Comparison of ENCODE assay signal across 34 mouse cellular contexts in the genomic region with DNA sequence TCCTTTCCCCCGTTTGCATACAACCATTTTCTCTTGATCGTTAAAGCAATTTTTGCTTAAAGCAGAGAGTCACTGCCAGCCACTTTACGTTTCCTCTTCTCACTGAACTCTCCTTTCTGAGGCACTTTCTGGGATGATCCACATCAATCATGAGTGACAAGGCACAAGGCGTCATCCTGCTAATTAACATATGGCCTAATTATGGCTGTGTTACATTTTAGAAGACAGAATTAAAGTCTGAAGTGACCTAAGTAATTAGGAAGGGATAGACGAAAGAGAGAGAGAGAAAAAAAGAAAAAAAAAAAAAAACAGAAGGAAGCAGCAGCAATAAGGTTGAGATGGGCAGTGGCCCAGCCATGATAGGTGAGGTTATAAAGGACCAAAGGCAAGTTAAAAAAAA. TPM values are rescaled to one million over a fixed set of nuclear protein-coding genes. Genes with fewer than 3 reads are reported as not detected.
DNase-seq lines count a peak whose midpoint lies in the region; ATAC-seq and TF ChIP-seq lines count a peak whose summit lies in the region.
"Had no signal": no experiment of that assay in that cellular context is flagged by ENCODE, and none has a peak within 500 bp of the region (broad histone marks: within the 10 kb centered on the region; RNA-seq: fewer than 3 reads in every experiment).

Gene Frmpd4, minus strand, starts transcription at position 101 of the 400 bp plus-strand sequence.

- intact Hi-C loops in left cerebral cortex, adult 2 months (cut with DNase I) = no loop called here
- intact Hi-C loops in left cerebral cortex, postnatal 14 days (cut with DNase I) = no loop called here

- TF ChIP-seq CTCF in left cerebral cortex, adult 2 months (IDR thresholded peaks at IDR 0.05) = no peak
- TF ChIP-seq CTCF in midbrain, postnatal 0 days (IDR thresholded peaks at IDR 0.05) = no peak

- H3K27me3 ChIP-seq in midbrain, postnatal 0 days (ENCODE audit: insufficient read depth, low read length) = no peaks in the 10 kb centered on the region; the same call in 1 of the 2 replicates

- no peak within 1 kb of the TSS for H3K9ac ChIP-seq in midbrain, postnatal 0 days (replicated peaks; ENCODE audit: low read length, poor library complexity, severe bottlenecking)
- H3K9ac ChIP-seq: embryonic facial prominence, embryonic 12.5 days; hindbrain, embryonic 15.5 days; kidney, embryonic 15.5 days; liver, embryonic 14.5 days had no signal

- no peaks in the 10 kb centered on the region for H3K4me1 ChIP-seq in midbrain, postnatal 0 days (ENCODE audit: insufficient read depth, low read length)
- H3K4me1 ChIP-seq: embryonic facial prominence, embryonic 12.5 days; forebrain, embryonic 10.5 days; hindbrain, embryonic 10.5 days; hindbrain, embryonic 15.5 days; kidney, embryonic 15.5 days had no signal

- H3K9me3 ChIP-seq in midbrain, postnatal 0 days (ENCODE audit: low read length) = no peaks in the 10 kb centered on the region
- H3K9me3 ChIP-seq: embryonic facial prominence, embryonic 12.5 days; forebrain, embryonic 10.5 days; G1E; hindbrain, embryonic 10.5 days; hindbrain, embryonic 15.5 days; kidney, embryonic 15.5 days had no signal

- WGBS in midbrain, postnatal 0 days = 79% methylated on average over 5 of the region's 5 CpGs

- H3K36me3 ChIP-seq in midbrain, postnatal 0 days (ENCODE audit: insufficient read depth, low read length) = no peaks in the 10 kb centered on the region
- H3K36me3 ChIP-seq: embryonic facial prominence, embryonic 12.5 days; forebrain, embryonic 10.5 days; G1E; hindbrain, embryonic 10.5 days; hindbrain, embryonic 15.5 days; kidney, embryonic 15.5 days had no signal

- no peak within 1 kb of the TSS for H3K4me3 ChIP-seq in left cerebral cortex, adult 2 months
- H3K4me3 ChIP-seq in midbrain, postnatal 0 days (ENCODE audit: low read depth, low read length) = no peak within 1 kb of the TSS
- H3K4me3 ChIP-seq: embryonic facial prominence, embryonic 12.5 days; forebrain, embryonic 10.5 days; hindbrain, embryonic 10.5 days; hindbrain, embryonic 15.5 days; kidney, embryonic 15.5 days had no signal

- no peak within 1 kb of the TSS for H3K27ac ChIP-seq in left cerebral cortex, adult 2 months
- H3K27ac ChIP-seq in midbrain, postnatal 0 days (ENCODE audit: low read depth, low read length) = no peak within 1 kb of the TSS
- H3K27ac ChIP-seq: embryonic facial prominence, embryonic 12.5 days; forebrain, embryonic 10.5 days; hindbrain, embryonic 10.5 days; hindbrain, embryonic 15.5 days; kidney, embryonic 15.5 days; liver, embryonic 14.5 days; macrophage had no signal

- no peak for ATAC-seq in erythroblast, adult 5-6 weeks (replicated peaks; ENCODE audit: low FRiP score, poor library complexity, severe bottlenecking)
- ATAC-seq in midbrain, postnatal 0 days (ENCODE audit: low FRiP score) = no peak
- ATAC-seq: forebrain, embryonic 16.5 days; inflammation-experienced regulatory T-cells, adult 6 months had no signal

- no peak within 1 kb of the TSS for H3K4me2 ChIP-seq in midbrain, postnatal 0 days (ENCODE audit: low read depth, low read length, poor library complexity, severe bottlenecking)
- H3K4me2 ChIP-seq: embryonic facial prominence, embryonic 12.5 days; hindbrain, embryonic 15.5 days; kidney, embryonic 15.5 days had no signal

- DNase-seq in frontal cortex, adult 2 months (ENCODE audit: extremely low spot score in 1 of 2, low spot score in 1 of 2) = no peak
- no peak for DNase-seq in frontal cortex, postnatal 10 days (ENCODE audit: low spot score in 2 of 2)
- DNase-seq in left cerebral cortex, adult 2 months (ENCODE audit: extremely low spot score in 1 of 2, low spot score in 2 of 2) = no peak
- no peak for DNase-seq in left cerebral cortex, adult 9 months (ENCODE audit: low spot score in 2 of 2)
- DNase-seq in left cerebral cortex, postnatal 14 days (ENCODE audit: low spot score in 2 of 2) = no peak
- no peak for DNase-seq in midbrain, postnatal 0 days (ENCODE audit: low spot score)
- DNase-seq: adrenal gland, adult 8-10 months; cerebellum, adult 8-10 months; cerebellum, postnatal 25 days; embryo, embryonic 11 days; gastrocnemius, postnatal 14 days; heart, postnatal 14 days; kidney, adult 18-20 months; kidney, postnatal 25 days; liver; lung, adult 2 months; lung, postnatal 10 days; midbrain, embryonic 14.5 days; right cerebral cortex, postnatal 25 days; thymus, postnatal 25 days had no signal

RNA-seq across cellular contexts. Expression of gene Frmpd4, which starts in this region (rescaled TPM):
- 14.9 and 15.4 TPM in 2 replicates for polyA plus RNA-seq in frontal cortex, adult 2 months (2012; rRNA removed)
- total RNA-seq in left cerebral cortex, adult 2 months (2021) = 10 to 100 TPM; 42.3 to 47.8 TPM
- total RNA-seq in left cerebral cortex, postnatal 14 days (2021) = 10 to 100 TPM; 40.0 to 42.7 TPM
- not detected in 2 replicates for total RNA-seq in erythroblast, adult 5-6 weeks (2015; ENCODE audit: low replicate concordance)
- not detected in 2 replicates for total RNA-seq in erythroblast, adult 5-6 weeks (2017; ENCODE audit: low replicate concordance)
- total RNA-seq in midbrain, postnatal 0 days (2014; rRNA removed) = 8.6 and 8.8 TPM in 2 replicates
- 1.7 and 1.9 TPM in 2 replicates for polyA plus RNA-seq in midbrain, postnatal 0 days (2015; fragmentation: Nextera tagmentation; extraction: Ambion mirVana)
- total RNA-seq: granulocyte monocyte progenitor cell, adult 5-6 weeks; neutrophil, adult 5-6 weeks had no signal
- polyA plus RNA-seq: G1E; heart, embryonic 14.5 days; macrophage had no signal
